Mouse (Mus musculus) ES-CJ7 (cell line): Measurements from ENCODE around the gene Fbxw21.
"Not testable (repeated sequence)": the region's sequence is repeated elsewhere in the genome, so short reads cannot be mapped to it uniquely, and the experiment has no call there.

ENCODE experiments used
- DNase-seq: peaks from one replicate; pipeline ENCODE4 v3.0.0; 2011; ENCODE audit warnings: low read depth, low spot score

Fbxw21 gene

GRCm38 (mm10) chr9:109161941-109162340 is at the start of gene Fbxw21:
TSS of gene Fbxw21 (minus strand) at chr9:109162041.
- DNase-seq, result no peak

GRCm38 (mm10) chr9:109201347-109201746 is 39.5 kb upstream of the Fbxw21 start:
- not testable (repeated sequence) for DNase-seq

GRCm38 (mm10) chr9:109200349-109200748 is 38.5 kb upstream of the Fbxw21 start:
- DNase-seq, result no peak

- DNase-seq, result no peak
Observed at GRCm38 (mm10) chr9:109199353-109199752, 37.5 kb upstream of the Fbxw21 start.

GRCm38 (mm10) chr9:109195875-109196274 is 34.0 kb upstream of the Fbxw21 start, which contains the start of gene Fbxw13:
TSS of gene Fbxw13 (minus strand) at chr9:109195975.
- DNase-seq, result not testable (repeated sequence)

GRCm38 (mm10) chr9:109177208-109177607 is 15.4 kb upstream of the Fbxw21 start:
- DNase-seq, result peak; percentile 92

GRCm38 (mm10) chr9:109176301-109176700 is 14.5 kb upstream of the Fbxw21 start:
- peak; percentile 68 for DNase-seq

GRCm38 (mm10) chr9:109167316-109167715 is 5.5 kb upstream of the Fbxw21 start:
- no peak for DNase-seq

- DNase-seq, result not testable (repeated sequence)
Observed at GRCm38 (mm10) chr9:109140414-109140813, 21.4 kb downstream of the Fbxw21 start.

GRCm38 (mm10) chr9:109130076-109130475 is 31.8 kb downstream of the Fbxw21 start:
- no peak for DNase-seq

GRCm38 (mm10) chr9:109128211-109128610 is 33.6 kb downstream of the Fbxw21 start:
- peak; percentile 23 for DNase-seq

- no peak for DNase-seq
Observed at GRCm38 (mm10) chr9:109127076-109127475, 34.8 kb downstream of the Fbxw21 start.

- no peak for DNase-seq
Observed at GRCm38 (mm10) chr9:109125481-109125880, 36.4 kb downstream of the Fbxw21 start.

GRCm38 (mm10) chr9:109125043-109125442 is 36.8 kb downstream of the Fbxw21 start:
- DNase-seq, result no peak

GRCm38 (mm10) chr9:109124164-109124563 is 37.7 kb downstream of the Fbxw21 start:
- no peak for DNase-seq

GRCm38 (mm10) chr9:109123266-109123665 is 38.6 kb downstream of the Fbxw21 start:
- DNase-seq, result no peak

- peak; percentile 56 for DNase-seq
Observed at GRCm38 (mm10) chr9:109122553-109123085, 39.2 kb downstream of the Fbxw21 start.

- no peak for DNase-seq
Observed at GRCm38 (mm10) chr9:109120956-109121355, 40.9 kb downstream of the Fbxw21 start.

GRCm38 (mm10) chr9:109119571-109119970 is 42.3 kb downstream of the Fbxw21 start:
- no peak for DNase-seq

GRCm38 (mm10) chr9:109118106-109118505 is 43.7 kb downstream of the Fbxw21 start:
- no peak for DNase-seq

- DNase-seq, result no peak
Observed at GRCm38 (mm10) chr9:109116205-109116604, 45.6 kb downstream of the Fbxw21 start.

- DNase-seq, result no peak
Observed at GRCm38 (mm10) chr9:109114871-109115270, 47.0 kb downstream of the Fbxw21 start.

- DNase-seq, result no peak
Observed at GRCm38 (mm10) chr9:109114276-109114675, 47.6 kb downstream of the Fbxw21 start.

- DNase-seq, result no peak
Observed at GRCm38 (mm10) chr9:109113331-109113730, 48.5 kb downstream of the Fbxw21 start.
